Mouse (Mus musculus) thymus, postnatal 4 days (tissue): ENCODE results near the gene Mafk.

Experiments
- DNase-seq: peaks from one replicate; pipeline ENCODE4 v3.0.0; 2021

The Mafk gene

DNA sequence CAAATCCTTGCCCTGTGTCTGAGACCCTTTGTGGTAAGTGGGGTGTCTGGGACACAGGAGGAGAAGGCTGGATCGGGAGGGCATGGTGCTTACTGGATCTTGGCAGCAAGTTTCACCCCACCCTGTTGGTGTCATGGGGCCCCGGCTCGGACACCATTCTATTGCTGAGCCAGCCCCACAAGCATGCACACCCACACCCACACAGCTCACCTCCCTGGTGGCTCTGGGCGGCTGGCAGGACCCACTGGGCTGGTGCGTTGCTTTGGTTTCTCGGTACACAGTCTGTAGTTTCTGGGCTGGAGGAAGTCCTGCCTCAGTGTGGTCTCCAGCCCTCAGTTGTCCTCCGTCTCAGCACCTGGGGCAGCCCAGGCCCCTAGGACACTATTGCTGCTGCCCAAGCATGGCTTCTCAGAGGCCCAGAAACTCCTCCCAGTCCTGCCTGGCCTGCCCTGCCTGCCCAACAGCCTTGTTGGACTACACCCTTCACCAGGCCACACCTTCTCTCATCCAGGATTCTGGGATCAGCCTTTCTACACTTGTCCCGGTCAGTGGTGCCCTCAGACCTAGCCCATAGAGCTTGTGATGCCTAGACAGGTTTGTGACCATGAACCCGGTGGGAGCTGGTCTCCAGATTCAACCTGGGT, 28.3 kb downstream of the Mafk start, which contains the start of gene Tmem184a:
Gene Tmem184a (minus strand): TSS at position 380 of the 644 bp plus-strand sequence.
- no peak for DNase-seq

GRCm38 (mm10) chr5:139821466-139822459, 30.4 kb downstream of the Mafk start:
- DNase-seq, result no peak

GRCm38 (mm10) chr5:139824531-139824930, 33.2 kb downstream of the Mafk start:
- DNase-seq, result no peak

GRCm38 (mm10) chr5:139825947-139826346, 34.6 kb downstream of the Mafk start:
- no peak for DNase-seq

GRCm38 (mm10) chr5:139826357-139827055, 35.2 kb downstream of the Mafk start, which contains the start of the genes Gm26938 and Psmg3:
Gene Gm26938 (minus strand): TSS chr5:139826407.
Gene Psmg3 (minus strand): TSS chr5:139826885.
- peak; percentile 89 for DNase-seq

DNA sequence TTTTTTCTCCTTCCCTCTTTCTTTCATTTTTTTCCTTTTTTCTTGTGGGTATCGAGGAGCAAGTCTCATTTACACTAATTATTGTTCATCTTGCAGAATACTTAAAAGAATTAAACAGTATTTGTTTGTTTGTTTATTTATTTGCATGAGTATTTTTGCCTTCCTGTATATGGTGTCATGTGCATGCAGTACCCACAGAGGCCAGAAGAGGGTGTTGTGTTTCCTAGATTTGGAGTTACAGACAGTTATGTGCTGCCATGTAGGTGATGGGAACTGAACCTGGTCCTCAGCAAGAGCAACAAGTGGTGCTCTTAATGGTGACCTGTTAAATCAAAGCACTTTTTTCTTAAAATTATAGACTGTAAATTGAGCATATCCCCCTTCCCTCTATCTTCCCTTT, 36.3 kb downstream of the Mafk start:
- DNase-seq, result peak; percentile 50

DNA sequence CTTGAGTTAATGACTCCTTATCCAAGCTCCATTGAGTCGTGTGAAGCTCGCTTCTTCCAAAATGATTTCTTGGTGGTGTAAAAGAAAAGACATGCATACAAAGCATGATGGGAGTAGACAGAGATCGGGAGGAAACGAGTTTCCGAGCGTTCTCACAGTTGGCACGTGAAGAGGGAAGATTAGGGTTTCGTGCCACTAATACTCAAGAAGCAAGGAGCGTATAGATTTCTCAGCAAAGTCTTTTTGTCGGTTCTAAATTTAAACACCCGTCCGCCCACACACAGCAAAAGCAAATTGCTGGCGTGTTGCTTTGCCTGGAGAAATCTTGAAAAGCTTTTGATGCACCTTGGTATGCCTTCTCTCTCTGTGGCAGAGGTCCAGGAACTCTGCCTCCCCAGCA, 38.1 kb downstream of the Mafk start:
- DNase-seq, result no peak

DNA sequence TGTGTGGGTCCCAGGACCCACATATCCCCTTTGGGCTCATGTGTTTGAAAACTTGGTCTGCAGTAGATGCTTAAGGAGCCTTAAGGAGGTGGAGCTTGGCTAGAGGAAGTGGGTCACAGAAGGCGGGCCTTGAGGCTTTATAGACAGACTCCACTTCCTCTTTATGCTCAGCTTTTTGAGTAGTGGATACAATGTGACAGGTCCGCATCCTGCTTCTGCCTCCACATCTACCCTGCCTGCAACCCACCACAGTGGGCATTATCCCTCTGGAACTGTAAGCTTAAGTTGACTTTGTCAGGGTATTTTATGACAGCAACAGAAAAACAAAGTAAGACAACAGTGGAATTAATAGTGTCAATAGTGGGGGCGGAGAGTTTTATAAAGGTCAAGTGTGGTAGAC, 39.4 kb downstream of the Mafk start:
- DNase-seq, result peak; percentile 62

DNA sequence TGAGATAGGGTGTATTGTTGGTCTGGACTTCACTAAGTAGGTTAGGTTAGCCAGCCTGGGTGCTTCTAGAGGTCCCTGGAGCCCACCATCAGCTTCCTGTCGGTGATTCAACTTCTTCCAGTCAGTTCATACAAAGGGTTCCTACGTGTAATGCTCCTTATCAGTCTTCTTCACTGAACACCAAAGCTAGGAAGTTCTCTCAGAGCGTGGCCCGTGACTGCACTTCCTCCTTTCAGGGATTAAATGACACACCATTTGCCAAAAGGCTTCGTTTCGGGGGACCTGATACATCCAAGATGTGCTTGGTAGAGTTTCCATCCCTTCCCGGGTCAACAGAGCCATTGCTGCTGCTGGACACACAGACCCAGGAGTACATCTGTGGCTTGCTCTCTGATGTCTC, 40.8 kb downstream of the Mafk start:
- no peak for DNase-seq

DNA sequence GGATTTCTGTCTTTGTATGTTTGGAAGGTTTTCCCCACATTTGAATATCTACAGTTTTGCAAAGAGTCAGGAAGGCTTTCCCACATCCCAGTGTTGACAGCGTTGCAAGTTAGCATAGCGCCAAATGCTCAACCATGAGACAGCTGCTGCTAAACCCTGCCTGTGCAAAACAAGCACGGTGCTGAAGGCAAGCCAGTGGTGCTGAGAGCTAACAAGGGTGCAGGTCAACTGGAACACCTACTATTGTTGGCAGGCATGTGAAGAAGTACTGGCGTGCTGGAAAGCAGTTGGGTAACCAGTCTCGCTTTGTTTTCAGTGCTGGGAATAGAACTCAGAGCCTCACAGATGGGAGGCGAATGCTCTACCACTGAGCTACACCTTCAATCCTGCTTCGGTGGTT, 44.4 kb downstream of the Mafk start:
- no peak for DNase-seq

- DNase-seq, result peak; percentile 85
These were observed 47.2 kb downstream of the Mafk start for GRCm38 (mm10) chr5:139838476-139838892.

DNA sequence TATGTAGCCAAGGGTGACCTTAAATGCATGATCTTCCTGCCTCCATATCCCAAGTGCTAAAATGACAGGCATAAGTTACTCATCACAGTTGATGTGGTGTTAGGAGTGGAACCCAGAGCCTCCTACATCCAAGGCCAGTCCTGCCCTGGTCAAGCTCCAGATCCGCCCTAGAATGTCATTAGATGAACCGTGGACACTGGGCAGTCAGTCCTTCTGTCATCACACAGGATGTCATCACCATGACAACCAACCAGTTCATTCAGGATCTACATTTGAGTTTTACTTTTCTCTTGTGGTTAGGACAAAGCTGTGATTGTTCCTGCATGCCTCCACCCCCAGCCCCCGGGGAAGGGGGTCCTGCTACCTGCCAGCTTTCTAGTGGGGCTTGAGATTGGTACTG, 47.8 kb downstream of the Mafk start:
- DNase-seq, result no peak

- no peak for DNase-seq
These were observed 58.5 kb downstream of the Mafk start for GRCm38 (mm10) chr5:139849626-139850320.
